In genomic region chr6:91694610-91695009, GRCm38 (mm10) we compare ENCODE assay signal across 8 mouse cellular contexts. TPM values are rescaled to one million over a fixed set of nuclear protein-coding genes. Genes with fewer than 3 reads are reported as not detected.
DNase-seq lines count a peak whose midpoint lies in the region; ATAC-seq lines count a peak whose summit lies in the region.
"Had no signal": no experiment of that assay in that cellular context is flagged by ENCODE, and none has a peak within 500 bp of the region (broad histone marks: within the 10 kb centered on the region; RNA-seq: fewer than 3 reads in every experiment).

No protein-coding gene starts in this region.

- peaks cover 22% of the 10 kb centered on the region for H3K4me1 ChIP-seq in limb, embryonic 13.5 days
- H3K4me1 ChIP-seq in limb, embryonic 10.5 days = peaks cover 8% of the 10 kb centered on the region; the same call in 1 of the 2 replicates
- H3K4me1 ChIP-seq in hindbrain, embryonic 16.5 days (ENCODE audit: control insufficient read depth, insufficient read depth, low read depth, low read length) = peaks cover 15% of the 10 kb centered on the region

- peak overlapping the region; percentile 43; the same call in 1 of the 2 replicates for H3K9ac ChIP-seq in limb, embryonic 13.5 days
- H3K9ac ChIP-seq in hindbrain, embryonic 16.5 days (ENCODE audit: low read depth, low read length) = no peak overlapping the region

- H3K4me3 ChIP-seq in limb, embryonic 13.5 days = no peak overlapping the region
- H3K4me3 ChIP-seq in limb, embryonic 10.5 days = no peak overlapping the region
- no peak overlapping the region for H3K4me3 ChIP-seq in hindbrain, embryonic 16.5 days (ENCODE audit: low read length)

- H3K27me3 ChIP-seq in limb, embryonic 13.5 days = no peaks in the 10 kb centered on the region
- H3K27me3 ChIP-seq in limb, embryonic 10.5 days (ENCODE audit: low read depth, poor library complexity, severe bottlenecking) = no peaks in the 10 kb centered on the region
- no peaks in the 10 kb centered on the region for H3K27me3 ChIP-seq in hindbrain, embryonic 16.5 days (replicated peaks; ENCODE audit: control insufficient read depth, insufficient read depth, low read length)

- H3K4me2 ChIP-seq in limb, embryonic 13.5 days (replicated peaks) = no peak overlapping the region
- no peak overlapping the region for H3K4me2 ChIP-seq in hindbrain, embryonic 16.5 days (ENCODE audit: low read length)

- WGBS in limb, embryonic 13.5 days = 73% methylated on average over 7 of the region's 7 CpGs
- WGBS in limb, embryonic 10.5 days = 80% methylated on average over 7 of the region's 7 CpGs
- WGBS in hindbrain, embryonic 16.5 days = 40% methylated on average over 7 of the region's 7 CpGs

- no peak overlapping the region for H3K27ac ChIP-seq in limb, embryonic 13.5 days
- no peak overlapping the region; the same call in 1 of the 2 replicates for H3K27ac ChIP-seq in limb, embryonic 10.5 days
- H3K27ac ChIP-seq in hindbrain, embryonic 16.5 days (ENCODE audit: low read depth, low read length) = peak overlapping the region; percentile 8; the same call in 1 of the 2 replicates
- H3K27ac ChIP-seq: macrophage had no signal

- no peak for ATAC-seq in limb, embryonic 13.5 days (ENCODE audit: low FRiP score, low read depth)
- ATAC-seq in hindbrain, embryonic 16.5 days = peak; percentile 65

- no peaks in the 10 kb centered on the region for H3K9me3 ChIP-seq in limb, embryonic 13.5 days
- no peaks in the 10 kb centered on the region for H3K9me3 ChIP-seq in limb, embryonic 10.5 days (replicated peaks)
- H3K9me3 ChIP-seq in hindbrain, embryonic 16.5 days (ENCODE audit: control insufficient read depth, low read length) = no peaks in the 10 kb centered on the region

- DNase-seq in limb, embryonic 10.5 days (ENCODE audit: low spot score) = no peak
- peak; percentile 91 for DNase-seq in brain, adult 2 months (ENCODE audit: low read depth, low spot score)
- peak; percentile 94 to 96 for DNase-seq in cerebellum, postnatal 25 days
- no peak for DNase-seq in embryo, embryonic 10.5 days (ENCODE audit: low spot score)
- DNase-seq in spleen, adult 12 weeks (ENCODE audit: low spot score) = no peak

- peaks cover 30% of the 10 kb centered on the region for H3K36me3 ChIP-seq in limb, embryonic 13.5 days
- H3K36me3 ChIP-seq in limb, embryonic 10.5 days = peaks cover 65% of the 10 kb centered on the region
- 0 out of 2 replicates have a peak, but pooled peaks cover under 1% of the 10 kb centered on the region for H3K36me3 ChIP-seq in hindbrain, embryonic 16.5 days (ENCODE audit: control insufficient read depth, insufficient read depth, low read length)

RNA-seq across cellular contexts. Expression of gene Slc6a6, which starts 10.8 kb away (rescaled TPM):
- 48.7 and 51.1 TPM in 2 replicates for polyA plus RNA-seq in limb, embryonic 13.5 days (2015; fragmentation: Nextera tagmentation; extraction: Ambion mirVana)
- 45.0 and 49.7 TPM in 2 replicates for polyA plus RNA-seq in limb, embryonic 10.5 days (2016; fragmentation: Nextera tagmentation; extraction: Ambion mirVana)
- 108 TPM in 2 replicates for polyA plus RNA-seq in hindbrain, embryonic 16.5 days (2015; fragmentation: Nextera tagmentation; extraction: Ambion mirVana)

Comparison
In these comparisons a context has a peak if more than half of its experiments do, and no peak if none do; other contexts are left out.
1. DNase-seq: peak in brain, adult 2 months (single experiment) and cerebellum, postnatal 25 days (2 of 2); none in limb, embryonic 10.5 days (single experiment), embryo, embryonic 10.5 days (single experiment) and spleen, adult 12 weeks (single experiment).